Mouse (Mus musculus): ENCODE results near the gene Jakmip3.

The Jakmip3 gene

DNA sequence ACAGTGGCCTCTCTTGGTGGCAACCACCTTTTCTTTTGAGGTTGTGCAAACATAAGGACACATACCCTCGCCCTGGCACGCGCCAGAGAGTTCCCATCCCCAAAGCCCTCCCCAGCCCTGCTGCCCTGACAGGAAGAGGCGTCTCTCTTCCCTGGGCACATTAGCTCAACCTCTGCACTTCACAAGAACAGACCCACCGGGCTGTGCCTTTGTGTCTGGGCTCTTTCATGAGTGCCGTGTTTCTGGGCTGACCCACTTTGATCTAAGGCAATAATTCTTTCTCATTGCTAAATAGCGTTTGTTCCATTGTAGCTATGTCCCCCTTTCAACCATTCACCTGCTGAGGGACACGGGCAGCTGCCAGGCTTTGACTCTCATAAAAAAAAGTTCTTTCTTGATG, 7.8 kb downstream of the Jakmip3 start:
- DNase-seq = no peak

DNA sequence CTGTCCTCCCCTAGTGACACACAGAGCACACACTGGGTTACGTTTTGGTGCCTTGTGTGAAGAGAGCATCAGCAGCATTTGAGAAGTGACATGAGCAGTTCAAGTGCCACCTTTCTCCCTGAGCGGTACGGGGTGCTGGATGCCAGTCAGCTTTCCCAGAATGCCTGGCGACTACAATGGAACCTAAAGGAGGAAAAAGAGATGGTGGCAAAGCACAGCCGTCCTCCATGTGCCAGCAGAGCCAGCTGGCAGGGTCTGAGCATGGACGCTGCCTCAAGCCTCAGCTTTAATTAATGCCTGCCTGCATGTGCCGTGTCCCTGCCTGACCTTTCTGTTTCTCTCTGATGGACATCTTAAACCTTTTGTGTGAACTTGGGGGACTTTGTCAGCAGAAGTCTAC, 15.3 kb downstream of the Jakmip3 start:
- no peak for DNase-seq

DNA sequence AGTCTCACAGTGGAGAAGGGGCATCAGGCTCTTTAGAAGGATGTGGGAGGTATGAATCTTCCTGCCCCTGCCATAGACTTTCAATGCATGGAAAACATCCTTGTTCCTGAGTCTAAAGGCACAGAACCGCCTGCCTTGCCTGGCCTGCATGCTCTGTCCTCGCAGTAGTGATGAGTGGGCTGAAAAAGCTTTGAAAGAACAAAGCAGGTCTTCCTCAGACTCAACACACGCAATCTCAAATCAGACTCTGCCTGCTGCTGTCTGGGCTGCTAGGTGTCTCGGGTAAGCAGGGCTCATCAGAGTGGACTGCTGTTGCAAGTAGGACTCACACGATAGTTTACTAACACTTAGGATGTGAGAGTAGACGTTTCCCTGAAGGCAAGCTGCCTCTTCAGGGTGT, 16.6 kb downstream of the Jakmip3 start:
- no peak for DNase-seq

DNA sequence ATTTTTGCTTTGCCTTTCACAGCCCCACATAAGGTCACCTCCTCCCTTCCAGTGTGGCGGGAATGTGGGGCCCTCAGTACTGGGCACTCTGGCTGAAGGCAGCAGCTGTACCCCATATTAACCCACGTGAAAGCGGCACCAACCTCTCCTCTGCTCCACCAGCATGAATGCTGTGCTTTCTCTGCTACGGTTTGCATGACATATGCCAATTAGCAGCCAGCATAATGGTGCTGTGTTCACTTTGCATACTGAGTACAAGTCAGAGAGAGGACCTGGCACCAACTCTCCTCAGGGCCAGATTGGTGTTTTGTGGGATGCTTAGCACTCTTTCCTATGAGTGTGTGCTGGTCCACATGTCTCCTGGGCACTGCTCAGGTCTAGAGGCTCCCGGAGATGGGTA, 19.2 kb downstream of the Jakmip3 start:
- no peak for DNase-seq

DNA sequence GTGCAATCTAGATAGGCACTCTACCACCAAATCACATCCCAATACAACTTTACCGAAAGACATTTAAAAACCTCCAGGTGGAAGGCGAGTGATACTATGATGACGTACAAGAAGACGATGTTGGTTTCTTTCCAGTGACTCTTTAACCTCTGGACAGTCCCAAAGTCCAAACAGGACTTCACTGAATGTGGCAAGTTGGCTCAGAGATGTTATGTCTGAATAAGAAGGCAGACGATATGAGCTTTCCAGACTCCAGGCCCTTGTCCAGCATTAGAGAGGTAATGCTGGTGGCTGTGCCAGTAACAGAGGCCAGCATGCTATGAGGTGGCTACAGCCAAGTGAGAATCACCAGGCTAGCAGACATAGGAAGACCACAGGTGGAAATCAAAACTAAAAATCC, 23.2 kb downstream of the Jakmip3 start:
- DNase-seq = no peak

DNA sequence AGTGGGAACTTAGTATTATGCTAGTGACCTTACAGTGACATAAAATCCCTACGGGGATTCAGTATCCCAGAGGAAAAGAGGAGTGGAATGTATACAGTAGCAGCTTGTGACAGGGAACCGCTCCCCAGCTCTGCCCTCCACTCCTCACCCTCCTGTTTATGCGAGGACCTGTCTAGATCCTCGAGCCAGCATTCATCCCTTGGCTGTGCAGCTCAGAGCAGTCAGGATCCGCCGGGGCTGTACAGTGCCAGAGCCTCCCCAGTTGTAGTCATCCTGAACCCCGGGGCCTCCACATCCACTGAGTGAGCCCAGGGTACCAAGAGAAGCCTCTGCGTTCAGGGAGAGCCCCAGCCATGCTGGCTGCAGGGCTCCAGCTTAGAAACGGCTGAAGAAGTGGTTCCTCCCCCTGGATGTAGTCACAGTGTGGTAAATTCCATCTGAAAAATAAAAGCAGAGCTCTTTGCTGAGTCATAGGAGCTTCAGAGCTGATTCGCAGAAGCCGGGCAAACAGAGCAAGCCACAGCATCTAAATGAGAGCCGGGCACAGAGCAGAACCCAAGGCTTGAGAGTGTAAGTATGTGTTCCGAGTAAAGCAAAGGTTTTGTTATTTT, 27.6 kb downstream of the Jakmip3 start:
- no peak for DNase-seq

DNA sequence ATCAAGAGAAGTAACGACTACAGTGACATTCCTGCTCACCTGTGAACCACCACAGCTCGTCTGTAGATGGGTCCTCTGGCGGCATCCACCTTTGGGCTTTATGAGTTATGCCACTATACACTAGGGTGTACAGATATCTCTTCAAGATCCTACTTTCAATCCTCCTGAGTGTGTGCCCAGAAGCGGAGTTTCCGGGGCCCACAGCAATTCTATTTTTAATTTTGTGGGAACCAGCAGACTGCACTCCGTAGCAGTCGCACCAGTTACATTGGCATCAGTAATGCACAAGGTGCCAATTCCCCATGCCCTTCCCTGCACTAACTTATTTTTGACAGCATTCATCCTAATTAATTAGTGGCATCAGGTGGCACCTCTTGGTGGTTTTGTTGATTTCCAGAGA, 37.0 kb downstream of the Jakmip3 start:
- no peak for DNase-seq

DNA sequence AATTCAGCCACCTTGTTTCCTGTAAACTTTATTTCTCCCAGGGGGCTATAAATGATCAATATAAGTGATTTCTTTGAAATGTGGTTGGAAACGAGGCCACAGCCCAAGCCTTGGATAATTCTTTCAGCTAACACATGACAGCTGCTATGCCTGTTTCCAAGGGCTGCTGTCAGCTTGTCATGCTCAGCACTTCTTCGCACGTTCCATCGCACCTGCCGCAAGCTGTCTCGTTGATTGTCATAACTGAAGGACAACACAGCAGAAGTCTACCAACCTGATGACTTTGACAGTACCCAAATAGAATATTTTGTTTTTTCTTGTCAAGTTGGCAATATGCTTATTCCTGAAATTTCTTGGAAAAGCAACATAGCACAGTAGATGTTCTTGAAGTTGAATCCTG, 44.0 kb downstream of the Jakmip3 start:
- DNase-seq = no peak

DNA sequence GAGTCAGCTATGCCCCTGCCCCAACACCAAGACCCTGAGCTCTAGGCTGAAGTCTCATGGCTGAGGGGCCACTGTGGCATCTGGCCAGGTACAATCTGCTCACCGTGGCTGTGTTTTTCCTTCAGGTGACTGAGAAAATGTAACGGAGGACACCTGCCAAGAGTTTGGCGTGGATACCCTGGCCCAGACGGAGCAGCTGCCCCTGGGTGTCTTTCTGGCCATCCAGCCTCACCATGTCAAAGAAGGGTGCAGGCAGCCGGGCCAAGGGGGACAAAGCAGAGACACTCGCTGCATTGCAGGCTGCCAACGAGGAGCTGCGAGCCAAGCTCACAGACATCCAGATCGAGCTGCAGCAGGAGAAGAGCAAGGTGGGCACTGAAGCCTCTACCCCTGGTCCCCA, 48.6 kb downstream of the Jakmip3 start:
- no peak for DNase-seq

DNA sequence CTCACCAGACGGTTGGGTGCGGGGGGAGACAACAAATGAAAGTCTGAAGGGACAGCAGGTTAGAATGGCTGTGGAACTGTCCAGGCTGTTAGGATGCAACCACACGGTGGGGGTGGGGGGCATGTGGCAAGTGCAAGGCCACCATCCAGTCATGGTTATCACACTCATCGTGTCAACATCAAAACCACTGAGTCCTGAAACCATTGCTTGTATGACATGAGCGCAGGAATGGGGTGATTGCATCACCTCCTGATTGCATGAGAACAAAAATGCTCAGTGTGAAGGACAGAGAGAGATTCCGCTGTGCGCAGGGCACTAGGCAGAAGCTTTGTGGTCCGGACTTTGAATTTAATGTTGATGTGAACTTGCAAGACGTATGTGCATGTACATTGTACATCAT, 62.2 kb downstream of the Jakmip3 start:
- no peak for DNase-seq

DNA sequence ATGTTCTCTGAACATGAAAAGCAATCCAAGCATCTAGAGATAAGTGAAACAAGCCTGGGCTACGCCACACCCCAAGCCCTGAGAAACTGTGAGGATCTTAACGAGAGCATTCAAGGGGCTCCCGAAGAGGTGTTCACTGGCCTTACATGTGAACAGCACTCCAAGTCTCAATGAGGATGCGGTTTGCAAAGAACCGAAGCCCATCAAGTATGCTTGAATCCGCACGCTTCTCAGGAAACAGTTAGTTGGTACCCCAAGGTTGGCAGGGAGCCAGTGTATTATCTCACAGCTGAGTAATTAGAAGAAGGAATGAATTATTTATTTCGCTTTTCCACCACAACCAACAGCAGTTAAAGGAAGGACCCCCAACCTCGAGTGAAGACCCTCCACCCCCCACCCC, 62.7 kb downstream of the Jakmip3 start:
- no peak for DNase-seq

DNA sequence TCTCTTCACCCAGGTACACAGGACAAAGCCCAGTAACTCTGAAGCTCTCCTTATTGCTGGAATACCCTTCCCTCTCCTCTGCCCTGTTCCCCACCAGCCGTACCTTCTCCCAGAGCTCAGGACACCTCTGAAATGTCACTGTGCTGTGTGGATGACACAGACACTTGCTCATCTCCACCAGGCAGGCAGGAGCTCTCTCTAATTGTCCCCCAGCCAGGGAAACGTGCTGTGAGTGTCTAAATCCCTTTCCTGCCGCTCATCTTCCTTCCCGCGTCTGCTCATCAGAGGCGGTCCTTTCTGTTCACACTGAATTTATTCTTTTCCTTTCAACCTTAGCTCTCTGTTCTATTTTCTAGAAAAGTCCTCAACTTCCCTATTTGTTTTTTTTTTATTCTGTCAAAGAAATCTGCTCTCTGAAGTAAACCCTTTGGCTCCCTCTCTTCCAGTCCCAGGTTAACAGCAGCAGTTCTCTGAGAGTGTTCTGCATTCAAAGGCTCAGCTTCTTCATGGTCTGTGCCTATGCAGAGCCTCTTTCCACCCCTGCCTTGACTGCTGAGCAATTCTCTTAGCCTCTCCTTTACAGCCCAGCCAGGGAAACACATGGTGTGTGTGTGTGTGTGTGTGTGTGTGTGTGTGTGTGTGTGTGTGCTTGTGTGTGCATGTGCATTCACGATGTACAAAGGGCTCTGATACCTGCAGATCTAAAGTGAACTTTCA, 69.4 kb downstream of the Jakmip3 start:
- no peak for DNase-seq

DNA sequence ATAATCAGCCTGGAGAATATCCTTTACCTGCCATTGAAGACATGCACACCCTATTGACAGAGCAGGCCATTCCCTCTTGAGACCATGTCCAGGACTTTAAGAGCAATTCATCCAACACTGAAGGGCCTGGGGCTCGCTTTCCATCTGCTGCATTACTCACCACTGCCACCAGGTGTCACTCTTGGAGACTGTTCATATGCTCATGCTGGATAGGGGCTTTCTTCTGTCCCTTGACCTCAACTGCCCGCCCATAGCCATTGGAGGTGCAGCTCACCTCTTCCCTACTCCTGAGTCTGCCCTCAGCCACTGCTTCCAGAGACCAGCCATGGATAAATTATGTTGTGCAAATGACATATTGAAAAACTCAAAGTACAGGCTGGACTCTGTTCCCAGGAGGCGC, 70.5 kb downstream of the Jakmip3 start:
- peak; percentile 45 for DNase-seq

DNA sequence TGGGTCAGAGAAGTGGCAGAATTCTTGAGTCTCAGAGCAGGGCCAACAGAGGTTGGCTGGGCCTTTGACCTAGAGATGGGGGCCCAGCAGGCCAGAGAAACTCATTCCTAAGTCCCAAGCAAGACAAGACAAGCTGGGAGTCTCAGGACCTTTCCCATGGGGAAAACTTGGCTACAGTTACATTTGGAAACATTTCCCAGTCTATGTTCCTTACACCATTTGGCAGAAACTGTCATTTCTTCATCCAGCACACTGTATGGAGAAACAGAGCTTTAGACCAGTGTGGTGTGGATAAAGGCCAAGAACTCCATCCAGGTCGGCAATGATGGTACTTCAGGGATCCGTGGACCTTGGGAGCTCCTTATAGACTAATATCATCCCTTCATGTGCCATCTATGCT, 71.1 kb downstream of the Jakmip3 start:
- no peak for DNase-seq

DNA sequence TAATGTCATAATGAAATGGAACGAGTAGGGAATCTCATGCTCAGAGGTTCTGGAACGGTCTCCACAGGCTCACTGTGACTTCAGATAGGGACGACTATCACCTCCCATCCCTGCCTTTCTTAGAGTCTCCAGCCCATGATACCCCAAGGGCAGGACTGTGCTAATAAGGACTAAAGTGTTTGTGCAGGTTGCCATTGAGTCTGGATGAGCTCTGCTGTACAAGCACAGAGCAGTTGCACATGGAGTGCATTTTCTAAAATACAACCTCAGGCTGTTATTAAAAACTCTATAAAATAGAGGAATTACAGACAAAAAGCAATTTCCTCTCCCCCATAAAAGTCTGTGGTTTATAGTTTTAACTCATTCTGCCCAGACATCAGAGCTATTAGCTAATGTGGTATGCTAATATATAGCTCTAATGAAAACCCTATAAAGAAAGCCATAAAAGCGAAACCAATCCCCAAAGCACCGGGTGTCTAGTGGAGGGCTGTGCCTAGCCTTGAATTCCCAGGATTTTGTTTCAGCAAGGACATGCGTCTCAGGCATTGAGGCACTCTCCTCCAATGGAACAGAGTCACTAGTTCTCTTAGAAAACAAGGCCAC, 72.3 kb downstream of the Jakmip3 start:
- no peak for DNase-seq

DNA sequence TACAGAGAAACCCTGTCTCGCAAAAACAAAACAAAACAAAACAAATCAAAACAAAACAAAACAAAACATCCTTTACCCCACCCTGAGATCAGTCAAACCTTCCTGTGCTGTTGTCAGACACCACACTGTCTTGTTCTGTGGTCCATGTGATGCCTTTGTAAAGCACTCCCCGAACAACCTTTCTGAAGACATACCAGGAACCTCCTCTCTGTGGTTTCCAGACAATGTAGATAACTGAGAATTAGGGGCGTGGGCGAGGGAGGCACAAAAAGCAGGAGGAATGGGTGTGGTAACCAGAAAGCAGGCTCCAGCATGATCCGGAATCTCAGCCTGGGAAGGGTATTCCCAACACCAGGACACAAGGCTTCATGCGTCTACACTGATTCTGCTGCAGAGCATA, 74.6 kb downstream of the Jakmip3 start:
- no peak for DNase-seq

DNA sequence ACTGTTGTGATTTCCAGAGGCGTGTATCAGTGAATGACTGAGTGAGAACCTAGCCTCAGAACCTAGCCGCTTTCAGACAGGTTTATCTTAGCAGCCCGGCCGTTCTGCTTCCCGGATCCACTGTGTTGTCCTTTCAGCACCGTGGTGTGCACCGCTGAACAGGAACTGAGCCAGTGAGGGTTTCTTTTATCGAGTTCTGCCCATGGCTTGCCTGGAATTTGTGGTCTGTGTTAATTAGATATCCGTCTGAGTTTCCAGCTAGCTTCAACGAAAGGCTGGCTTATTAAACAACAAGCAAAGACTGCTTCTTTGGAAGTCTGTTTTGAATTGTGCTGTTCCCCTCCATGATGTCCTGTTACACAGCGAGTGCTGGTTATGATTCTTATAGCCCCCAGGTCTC, 75.8 kb downstream of the Jakmip3 start:
- DNase-seq = no peak

DNA sequence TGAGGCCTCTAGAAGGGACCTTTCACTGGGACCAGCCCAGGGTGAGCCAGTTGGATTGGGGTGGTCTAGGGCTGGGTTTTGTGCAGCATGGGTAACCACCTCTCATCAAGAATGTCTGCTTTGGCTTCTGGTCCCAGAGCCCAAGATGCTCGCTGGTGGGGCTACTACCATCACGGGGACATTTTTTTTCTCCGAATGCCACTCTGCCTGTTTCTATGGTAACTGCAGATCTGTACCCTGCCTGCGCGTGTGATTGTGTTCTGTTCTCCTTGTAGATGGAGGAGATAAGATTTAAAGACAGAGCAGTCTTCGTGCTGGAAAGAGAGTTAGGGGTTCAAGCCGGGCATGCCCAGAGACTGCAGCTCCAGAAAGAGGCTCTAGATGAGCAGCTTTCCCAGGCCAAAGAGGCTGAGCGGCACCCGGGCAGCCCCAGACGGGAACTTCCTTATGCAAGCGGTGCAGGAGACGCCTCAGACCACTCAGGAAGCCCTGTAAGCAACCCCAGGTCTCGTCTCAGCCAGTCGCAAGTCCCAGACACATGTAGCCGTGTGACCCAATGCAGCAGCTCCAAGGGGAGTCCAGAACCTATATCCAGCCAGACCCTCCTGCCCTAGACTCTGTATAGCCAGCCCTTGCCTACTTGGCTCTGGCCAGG, 76.8 kb downstream of the Jakmip3 start:
- DNase-seq = no peak

DNA sequence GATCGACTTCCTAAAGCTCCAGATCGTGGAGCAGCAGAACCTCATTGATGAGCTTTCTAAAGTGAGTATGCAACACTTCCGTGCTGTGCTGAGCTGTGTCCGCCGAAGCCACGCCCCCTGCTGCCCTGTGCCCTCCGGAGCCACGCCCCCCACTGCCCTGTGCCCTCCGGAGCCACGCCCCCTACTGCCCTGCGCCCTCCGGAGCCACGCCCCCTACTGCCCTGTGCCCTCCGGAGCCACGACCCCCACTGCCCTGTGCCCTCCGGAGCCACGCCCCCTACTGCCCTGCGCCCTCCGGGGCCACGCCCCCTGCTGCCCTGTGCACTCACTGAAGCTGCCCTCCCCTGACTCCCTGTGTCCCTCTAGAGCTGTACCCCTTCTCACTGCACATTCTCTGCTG, 80.4 kb downstream of the Jakmip3 start:
- DNase-seq = peak; percentile 11

DNA sequence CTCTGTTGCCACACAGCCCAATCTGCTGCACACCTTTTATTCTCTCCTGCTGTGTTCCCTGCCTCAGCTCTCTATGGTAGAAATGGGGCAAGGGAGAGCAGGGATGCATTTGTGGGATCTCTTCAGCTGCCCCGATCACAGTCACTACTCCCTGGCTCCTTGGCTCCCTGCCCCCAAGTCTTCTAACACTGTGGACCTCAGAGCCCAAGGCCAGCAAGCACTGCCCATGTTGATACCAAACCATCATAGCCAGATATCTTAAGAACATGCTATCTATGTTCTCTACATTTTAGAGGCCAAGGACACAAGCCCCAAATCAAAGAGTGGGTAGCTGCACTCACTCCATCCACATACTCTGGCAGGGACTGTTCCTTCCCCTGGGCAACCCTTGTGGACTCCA, 80.8 kb downstream of the Jakmip3 start:
- DNase-seq = no peak

DNA sequence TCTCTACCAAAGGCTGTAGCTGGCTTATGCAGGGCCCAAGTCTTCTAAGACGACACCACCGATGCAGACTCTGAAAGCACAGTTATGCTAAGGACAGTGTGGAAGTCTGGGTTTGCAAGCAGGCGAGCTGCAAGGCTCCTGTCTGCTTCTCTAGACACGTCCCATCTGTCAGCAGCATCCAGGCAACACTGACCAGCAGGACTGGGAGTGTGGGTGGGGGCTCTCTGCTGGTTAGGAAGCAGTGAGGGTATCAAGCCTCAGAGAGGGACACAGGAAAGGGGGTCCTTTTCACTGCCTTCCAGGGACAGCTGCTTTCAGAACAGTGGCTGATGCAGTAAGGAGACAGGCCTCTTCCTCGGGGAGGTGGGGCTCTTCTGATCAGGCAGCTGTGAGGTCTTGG, 86.6 kb downstream of the Jakmip3 start:
- no peak for DNase-seq

DNA sequence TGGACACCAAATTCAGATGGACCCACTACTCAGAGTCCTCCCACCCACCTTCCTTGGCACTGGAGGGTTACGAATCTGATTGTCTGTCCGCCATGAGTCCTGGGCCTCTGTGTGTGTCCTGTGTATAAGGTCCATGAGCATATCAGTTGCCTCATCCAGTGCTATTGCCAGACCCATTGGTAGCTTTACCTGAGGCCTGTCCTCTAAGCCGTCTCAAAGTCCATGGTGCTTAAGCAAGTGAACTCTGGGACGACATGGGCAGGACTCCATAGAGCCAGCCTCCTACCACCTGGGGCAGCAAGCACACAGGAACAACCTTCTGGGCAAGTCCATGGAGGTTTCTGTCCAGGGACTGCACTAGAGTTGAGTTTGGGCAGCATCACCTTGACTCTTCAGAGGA, 90.7 kb downstream of the Jakmip3 start:
- DNase-seq = no peak

DNA sequence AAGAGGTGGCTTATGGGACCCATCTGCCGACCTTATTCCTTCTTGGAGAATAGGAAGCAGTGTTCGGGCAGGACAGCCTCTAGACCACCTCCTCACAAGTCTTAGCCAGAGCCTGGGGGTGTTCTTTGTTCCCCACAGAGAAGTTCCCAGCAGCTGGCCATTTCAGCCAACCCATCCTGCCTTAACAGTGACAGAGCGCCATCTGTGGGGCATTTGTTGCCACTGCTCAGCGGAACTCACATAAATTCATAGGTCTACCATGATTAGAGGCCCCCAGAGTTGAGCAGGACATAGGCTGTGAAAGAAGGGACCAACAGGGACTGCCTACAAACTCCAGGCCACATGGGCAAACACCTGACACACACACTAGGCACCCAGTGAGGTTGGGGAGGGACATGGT, 122.9 kb downstream of the Jakmip3 start:
- DNase-seq = peak; percentile 7

DNA sequence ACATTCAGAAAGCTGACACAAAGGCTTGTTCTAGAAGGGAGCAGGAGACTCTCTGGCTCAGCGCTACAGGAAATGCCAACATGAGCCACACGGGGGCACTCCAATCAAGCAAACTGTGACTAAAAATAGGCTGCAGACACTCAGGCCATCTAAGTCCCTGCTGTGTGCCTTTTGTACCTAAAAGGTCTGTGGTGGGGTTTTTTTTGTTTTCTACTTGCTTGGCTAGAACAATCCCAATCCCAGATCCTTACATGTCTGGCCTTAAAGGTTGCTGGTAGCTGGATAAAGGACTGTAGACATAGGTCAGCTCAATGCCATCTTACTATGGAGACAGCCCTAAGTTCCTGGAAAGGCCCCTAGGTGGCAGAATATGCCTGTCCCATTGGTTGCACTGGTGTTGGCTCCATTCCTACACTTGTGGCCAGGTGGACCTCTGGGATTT, 127.7 kb downstream of the Jakmip3 start:
- DNase-seq = peak; percentile 45

All from thymus, postnatal 14 days (tissue).